Mouse (Mus musculus): Measurements from ENCODE around the gene Gm13306. TPM values are rescaled to one million over a fixed set of nuclear protein-coding genes. Genes with fewer than 3 reads are reported as not detected.

The Gm13306 gene
- polyA plus RNA-seq, 2 experiments, result 0.30 TPM; not detected in 1

Other genes starting within 250 kb of the Gm13306 start
- 2.8 and 12.6 TPM in 2 replicates for gene Gm21541, start 249.8 kb upstream of the Gm13306 start, polyA plus RNA-seq (2012; rRNA removed)
- 25.2 TPM in 1 of 2 replicates, not detected in the other for gene Gm21541, start 249.8 kb upstream of the Gm13306 start, polyA plus RNA-seq (2014; fragmentation: Nextera tagmentation; extraction: Ambion mirVana)
- gene Gm20878, start 211.9 kb upstream of the Gm13306 start, polyA plus RNA-seq (2012; rRNA removed), result 3.7 and 5.8 TPM in 2 replicates
- gene Gm20878, start 211.9 kb upstream of the Gm13306 start, polyA plus RNA-seq (2014; fragmentation: Nextera tagmentation; extraction: Ambion mirVana), result 1.6 and 1.8 TPM in 2 replicates
- 0.98 and 1.2 TPM in 2 replicates for gene Fam205a4, start 187.4 kb upstream of the Gm13306 start, polyA plus RNA-seq (2012; rRNA removed)
- 0.58 and 0.66 TPM in 2 replicates for gene Fam205a4, start 187.4 kb upstream of the Gm13306 start, polyA plus RNA-seq (2014; fragmentation: Nextera tagmentation; extraction: Ambion mirVana)
- 0.04 and 0.20 TPM in 2 replicates for gene Gm21093, start 118.7 kb upstream of the Gm13306 start, polyA plus RNA-seq (2012; rRNA removed)
- 0.22 TPM in 1 of 2 replicates, not detected in the other for gene Gm21093, start 118.7 kb upstream of the Gm13306 start, polyA plus RNA-seq (2014; fragmentation: Nextera tagmentation; extraction: Ambion mirVana)
- gene Gm3893, start 62.2 kb upstream of the Gm13306 start, polyA plus RNA-seq (2012; rRNA removed), result not detected in 2 replicates
- gene Gm3893, start 62.2 kb upstream of the Gm13306 start, polyA plus RNA-seq (2014; fragmentation: Nextera tagmentation; extraction: Ambion mirVana), result not detected in 2 replicates
- not detected in 2 replicates for gene Gm13304, start 38.6 kb upstream of the Gm13306 start, polyA plus RNA-seq (2012; rRNA removed)
- gene Gm13304, start 38.6 kb upstream of the Gm13306 start, polyA plus RNA-seq (2014; fragmentation: Nextera tagmentation; extraction: Ambion mirVana), result 5.9 TPM in 1 of 2 replicates, not detected in the other
- gene Gm13305, start 15.2 kb downstream of the Gm13306 start, polyA plus RNA-seq (2012; rRNA removed), result 0.10 and 0.20 TPM in 2 replicates
- 0.89 TPM in 1 of 2 replicates, not detected in the other for gene Gm13305, start 15.2 kb downstream of the Gm13306 start, polyA plus RNA-seq (2014; fragmentation: Nextera tagmentation; extraction: Ambion mirVana)
- gene Gm10600, start 87.2 kb downstream of the Gm13306 start, polyA plus RNA-seq (2012; rRNA removed), result not detected in 2 replicates
- not detected in 2 replicates for gene Gm10600, start 87.2 kb downstream of the Gm13306 start, polyA plus RNA-seq (2014; fragmentation: Nextera tagmentation; extraction: Ambion mirVana)
- gene Ccl21b, start 102.3 kb downstream of the Gm13306 start, polyA plus RNA-seq (2012; rRNA removed), result 0.57 TPM in 1 of 2 replicates, not detected in the other
- gene Ccl21b, start 102.3 kb downstream of the Gm13306 start, polyA plus RNA-seq (2014; fragmentation: Nextera tagmentation; extraction: Ambion mirVana), result 1.4 TPM in 1 of 2 replicates, not detected in the other
- gene Gm21953, start 140.8 kb downstream of the Gm13306 start, polyA plus RNA-seq (2012; rRNA removed), result not detected in 2 replicates
- not detected in 2 replicates for gene Gm21953, start 140.8 kb downstream of the Gm13306 start, polyA plus RNA-seq (2014; fragmentation: Nextera tagmentation; extraction: Ambion mirVana)
- gene Fam205a3, start 164.9 kb downstream of the Gm13306 start, polyA plus RNA-seq (2012; rRNA removed), result 0.09 TPM in 1 of 2 replicates, not detected in the other
- not detected in 2 replicates for gene Fam205a3, start 164.9 kb downstream of the Gm13306 start, polyA plus RNA-seq (2014; fragmentation: Nextera tagmentation; extraction: Ambion mirVana)